Mouse (Mus musculus) lung, embryonic 15.5 days (tissue): ENCODE data around the gene Morn3. TPM values are rescaled to one million over a fixed set of nuclear protein-coding genes. Genes with fewer than 3 reads are reported as not detected.
A peak's percentile ranks its signal among the peaks of the same experiment; 100 is the strongest.

Experiments used
- ATAC-seq: fragments of 200-750 bp; cut with Nextera tagmentation; 2 replicates; pipeline ENCODE4 v1.8.0; 2017; ENCODE audit warnings: moderate number of reproducible peaks, borderline replicate concordance; ENCODE audit not compliant: low FRiP score, low TSS enrichment; ENCODE audit errors: extremely low read depth
- H3K27ac ChIP-seq: fragments of 300-500 bp; sonication (generic); 2 replicates; pipeline ENCODE4 v1.5.1; 2015; ENCODE audit warnings: moderate library complexity, mild to moderate bottlenecking, inconsistent platforms
- H3K27me3 ChIP-seq: fragments of 300-500 bp; sonication (generic); 2 replicates; pipeline ENCODE4 v1.6.1; 2015; ENCODE audit warnings: inconsistent platforms
- H3K36me3 ChIP-seq: fragments of 300-500 bp; sonication (generic); 2 replicates; pipeline ENCODE4 v1.6.1; 2015; ENCODE audit warnings: inconsistent platforms
- H3K4me1 ChIP-seq: fragments of 300-500 bp; sonication (generic); 2 replicates; pipeline ENCODE4 v1.6.1; 2015; ENCODE audit warnings: inconsistent platforms
- H3K4me2 ChIP-seq: fragments of 300-500 bp; sonication (generic); 2 replicates; pipeline ENCODE4 v1.6.1; 2015; ENCODE audit warnings: inconsistent platforms, mild to moderate bottlenecking, moderate library complexity
- H3K4me3 ChIP-seq: fragments of 300-500 bp; sonication (generic); 2 replicates; pipeline ENCODE4 v1.5.1; 2015; ENCODE audit warnings: mild to moderate bottlenecking, inconsistent platforms
- H3K9ac ChIP-seq: fragments of 300-500 bp; sonication (generic); 2 replicates; pipeline ENCODE4 v1.6.1; 2015; ENCODE audit warnings: inconsistent platforms
- H3K9me3 ChIP-seq: fragments of 300-500 bp; sonication (generic); 2 replicates; pipeline ENCODE4 v1.6.1; 2016; ENCODE audit warnings: inconsistent platforms
- WGBS: fragments of 180-500 bp; shearing (Covaris S2); methylation state at CpG from one replicate; pipeline ENCODE4 v1.1.7; 2015; 5-methylcytosine and 5-hydroxymethylcytosine counted together
- polyA plus RNA-seq: library from polyadenylated mRNA; unstranded; fragments of >200 nt; fragmentation: Nextera tagmentation; extraction: Ambion mirVana; gene quantifications from 2 replicates; pipeline ENCODE4 v1.2.1, GENCODE M21; 2015

Morn3 gene
- polyA plus RNA-seq, 1 experiment from 2014 or later: 1.3 TPM

DNA sequence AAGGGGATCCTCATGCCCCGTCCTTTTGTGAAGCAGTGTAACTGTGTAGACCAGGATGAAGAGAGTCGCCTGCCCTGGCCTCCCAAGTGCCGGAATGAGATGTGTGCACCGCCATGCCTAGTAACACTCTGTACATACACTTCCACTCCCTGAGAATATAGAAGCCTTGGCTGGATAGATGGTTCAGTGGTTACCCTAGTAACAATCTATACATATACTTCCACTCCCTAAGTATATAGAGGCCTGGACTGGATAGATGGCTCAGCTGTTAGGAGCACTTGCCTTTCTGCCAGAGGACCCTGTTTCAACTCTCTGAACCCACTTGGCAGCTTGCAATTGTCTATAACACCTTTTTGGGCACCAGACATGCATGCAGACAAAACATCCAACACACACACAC lies 11.7 kb downstream of the Morn3 start:
- Histone ChIP-seq H3K9me3 (no peaks in the 10 kb centered on the region), H3K4me3 (no peak overlapping the region), H3K27me3 (no peaks in the 10 kb centered on the region), H3K4me1 (peaks cover 19% of the 10 kb centered on the region), H3K27ac (no peak overlapping the region), H3K36me3 (peaks cover 23% of the 10 kb centered on the region; the same call in 1 of the 2 replicates), H3K4me2 (no peak overlapping the region), H3K9ac (no peak overlapping the region)
- 77% methylated on average over 4 of the region's 4 CpGs for WGBS
- ATAC-seq: no peak

DNA sequence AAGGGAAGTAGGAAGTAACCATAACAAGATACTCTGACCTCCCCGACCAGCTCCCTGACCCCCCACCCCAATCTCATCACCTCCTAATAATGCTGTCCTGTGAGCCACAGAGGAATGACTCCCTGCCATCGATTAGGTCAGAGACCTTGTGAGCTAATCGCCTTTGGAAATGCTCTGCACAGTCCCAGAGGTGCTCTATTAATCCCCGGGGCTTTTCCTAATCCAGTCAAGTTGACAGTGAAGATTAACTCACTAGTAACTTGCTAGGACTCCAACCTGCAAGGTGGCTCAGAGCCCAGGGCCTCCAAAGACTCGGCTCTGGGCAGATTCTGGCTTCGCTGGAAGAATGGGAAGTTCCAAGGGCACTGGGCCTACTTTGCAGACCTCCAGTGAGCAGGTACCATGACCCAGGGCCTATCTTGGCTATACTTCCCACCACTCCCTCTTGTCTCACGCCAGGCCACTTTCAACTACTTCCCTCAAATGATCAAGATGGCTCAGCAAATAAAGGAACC lies 13.1 kb downstream of the Morn3 start:
- H3K9me3 ChIP-seq: no peaks in the 10 kb centered on the region
- no peak overlapping the region for H3K9ac ChIP-seq
- no peak overlapping the region for H3K4me2 ChIP-seq
- H3K27me3 ChIP-seq: no peaks in the 10 kb centered on the region
- no peak overlapping the region for H3K27ac ChIP-seq
- H3K4me1 ChIP-seq: peaks cover 9% of the 10 kb centered on the region
- peaks cover 33% of the 10 kb centered on the region; the same call in 1 of the 2 replicates for H3K36me3 ChIP-seq
- WGBS: 73% methylated on average over 7 of the region's 7 CpGs
- no peak overlapping the region for H3K4me3 ChIP-seq
- ATAC-seq: no peak

DNA sequence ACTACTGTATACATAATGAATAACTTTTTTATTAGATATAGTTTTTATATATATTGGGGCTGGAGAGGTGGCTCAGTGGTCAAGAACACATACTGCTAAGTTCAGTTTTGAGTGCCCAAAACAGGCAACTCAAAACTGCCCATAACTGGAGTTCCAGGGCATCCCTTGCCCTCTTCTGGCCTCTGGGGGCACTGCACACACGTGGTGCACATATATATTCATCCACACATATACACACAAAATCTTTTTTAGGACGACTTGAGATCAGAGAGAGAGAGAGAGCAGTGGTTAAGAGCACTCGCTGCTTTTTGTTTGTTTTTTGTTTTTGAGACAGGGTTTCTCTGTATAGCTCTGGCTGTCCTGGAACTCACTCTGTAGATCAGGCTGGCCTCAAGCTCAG lies 15.5 kb downstream of the Morn3 start:
- peaks cover 22% of the 10 kb centered on the region for H3K4me1 ChIP-seq
- no peak overlapping the region for H3K27ac ChIP-seq
- no peak overlapping the region for H3K4me3 ChIP-seq
- H3K9me3 ChIP-seq: no peaks in the 10 kb centered on the region
- WGBS: 81% methylated on average over 3 of the region's 3 CpGs
- no peak overlapping the region for H3K4me2 ChIP-seq
- peaks cover 33% of the 10 kb centered on the region; the same call in 1 of the 2 replicates for H3K36me3 ChIP-seq
- ATAC-seq: no peak
- no peak overlapping the region for H3K9ac ChIP-seq
- no peaks in the 10 kb centered on the region for H3K27me3 ChIP-seq

DNA sequence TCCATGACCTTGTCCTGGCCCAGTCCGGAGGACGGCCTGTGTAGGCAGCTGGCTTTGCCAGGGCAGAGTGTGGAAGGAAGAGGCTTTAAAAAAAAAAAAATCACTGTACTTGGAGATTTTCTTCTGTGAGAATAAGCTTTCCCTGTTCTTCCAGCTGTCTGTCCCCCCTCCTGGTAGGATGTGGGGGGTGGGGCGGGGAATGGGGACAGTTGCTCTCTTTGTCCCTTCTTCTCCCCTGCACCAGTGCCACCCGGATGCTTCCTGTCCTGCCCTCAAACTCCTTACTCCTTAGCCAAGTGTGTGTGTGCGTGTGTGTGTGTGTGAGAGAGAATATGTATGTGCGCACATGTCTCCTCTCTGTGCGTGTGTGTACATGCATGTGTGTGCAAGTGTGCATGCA lies 17.1 kb downstream of the Morn3 start:
- H3K4me1 ChIP-seq: peaks cover 16% of the 10 kb centered on the region
- no peak overlapping the region for H3K4me2 ChIP-seq
- H3K27me3 ChIP-seq: no peaks in the 10 kb centered on the region
- H3K27ac ChIP-seq: no peak overlapping the region
- no peak overlapping the region for H3K9ac ChIP-seq
- WGBS: 87% methylated on average over 7 of the region's 7 CpGs
- ATAC-seq: no peak
- H3K36me3 ChIP-seq: peaks cover 33% of the 10 kb centered on the region; the same call in 1 of the 2 replicates
- no peaks in the 10 kb centered on the region for H3K9me3 ChIP-seq
- no peak overlapping the region for H3K4me3 ChIP-seq

DNA sequence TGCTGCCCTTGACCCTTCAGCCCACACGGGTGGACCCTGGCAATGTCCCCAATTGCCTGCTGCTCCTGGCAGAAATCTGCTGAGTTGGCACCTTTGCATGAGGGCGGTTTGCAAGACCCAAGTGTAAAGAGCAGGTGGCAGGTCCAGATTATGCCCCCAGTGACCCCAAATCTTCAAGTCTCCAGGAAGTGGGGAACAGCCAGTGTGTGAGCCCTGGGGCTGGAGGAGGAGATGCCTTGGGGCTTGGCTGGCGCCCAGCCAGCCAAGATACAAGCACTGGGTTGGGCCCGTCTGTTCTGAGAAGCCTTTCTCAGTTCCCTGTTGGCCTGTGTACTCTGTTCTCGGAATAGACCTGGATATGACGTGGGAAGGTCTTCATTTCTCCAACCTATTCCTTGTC lies 19.4 kb downstream of the Morn3 start:
- Histone ChIP-seq H3K27ac (no peak overlapping the region), H3K4me3 (no peak overlapping the region), H3K4me1 (peaks cover 16% of the 10 kb centered on the region), H3K36me3 (peaks cover 33% of the 10 kb centered on the region; the same call in 1 of the 2 replicates), H3K4me2 (no peak overlapping the region), H3K9ac (no peak overlapping the region; the same call in 1 of the 2 replicates), H3K9me3 (no peaks in the 10 kb centered on the region), H3K27me3 (no peaks in the 10 kb centered on the region)
- WGBS: 48% methylated on average over 6 of the region's 6 CpGs
- ATAC-seq: no peak

DNA sequence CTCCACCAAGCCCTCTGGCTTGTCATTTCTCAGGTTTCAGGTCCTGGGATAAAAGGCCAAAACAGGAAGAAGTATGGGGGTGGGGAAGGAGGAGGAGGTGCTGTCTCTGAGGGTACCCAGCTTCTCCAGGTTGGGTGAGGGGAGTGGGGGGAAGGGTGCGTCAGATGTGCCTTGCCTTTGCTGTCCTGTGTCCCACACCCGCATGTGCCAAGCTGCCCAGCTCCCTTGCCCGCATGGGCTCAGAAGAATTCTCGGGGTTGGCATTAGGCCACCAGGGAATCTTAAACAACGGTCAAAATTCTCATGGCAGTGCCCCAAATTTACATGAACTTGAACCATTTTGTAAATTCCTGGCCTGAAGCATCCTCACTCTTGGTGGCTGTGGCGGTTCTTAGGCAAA lies 20.4 kb downstream of the Morn3 start:
- WGBS: 42% methylated on average over 6 of the region's 6 CpGs
- Histone ChIP-seq H3K9ac (no peak overlapping the region), H3K4me3 (no peak overlapping the region), H3K9me3 (no peaks in the 10 kb centered on the region), H3K27me3 (no peaks in the 10 kb centered on the region), H3K27ac (no peak overlapping the region), H3K4me1 (peaks cover 16% of the 10 kb centered on the region), H3K4me2 (no peak overlapping the region), H3K36me3 (peaks cover 23% of the 10 kb centered on the region; the same call in 1 of the 2 replicates)
- ATAC-seq: no peak

DNA sequence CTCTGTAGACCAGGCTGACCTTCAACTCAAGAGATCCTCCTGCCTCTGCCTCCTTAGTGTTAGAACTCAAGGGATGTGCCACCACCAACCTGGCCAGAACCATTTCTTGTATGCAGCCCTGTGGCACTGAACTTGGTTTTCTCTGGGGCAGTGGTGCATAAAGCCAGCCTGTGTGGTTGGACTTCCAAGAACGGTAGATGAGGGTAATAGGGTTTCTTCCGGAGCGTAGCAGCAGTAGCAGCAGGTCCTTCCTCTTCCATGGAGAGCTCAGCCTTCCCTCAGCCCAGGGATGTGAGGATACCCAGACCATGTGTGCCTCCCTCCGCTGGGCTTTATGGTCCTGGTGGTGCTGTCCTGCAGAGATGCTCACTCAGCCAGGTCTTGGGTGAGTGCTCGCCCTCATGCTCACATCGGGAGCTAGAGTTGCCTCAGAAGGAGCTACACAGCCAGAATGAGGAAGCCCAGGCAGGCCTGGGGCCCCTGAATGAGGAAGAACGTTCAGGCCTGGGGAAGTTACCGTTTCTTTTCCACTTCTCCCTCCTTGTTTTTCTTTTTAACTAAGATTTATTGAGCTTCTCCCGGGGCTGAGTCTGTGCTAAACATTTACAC lies 21.7 kb downstream of the Morn3 start:
- Histone ChIP-seq H3K9ac (no peak overlapping the region), H3K4me2 (no peak overlapping the region), H3K36me3 (peaks cover 10% of the 10 kb centered on the region; the same call in 1 of the 2 replicates), H3K4me1 (peaks cover 16% of the 10 kb centered on the region), H3K9me3 (no peaks in the 10 kb centered on the region), H3K4me3 (no peak overlapping the region), H3K27me3 (no peaks in the 10 kb centered on the region), H3K27ac (no peak overlapping the region)
- ATAC-seq: no peak
- WGBS: 72% methylated on average over 9 of the region's 9 CpGs

DNA sequence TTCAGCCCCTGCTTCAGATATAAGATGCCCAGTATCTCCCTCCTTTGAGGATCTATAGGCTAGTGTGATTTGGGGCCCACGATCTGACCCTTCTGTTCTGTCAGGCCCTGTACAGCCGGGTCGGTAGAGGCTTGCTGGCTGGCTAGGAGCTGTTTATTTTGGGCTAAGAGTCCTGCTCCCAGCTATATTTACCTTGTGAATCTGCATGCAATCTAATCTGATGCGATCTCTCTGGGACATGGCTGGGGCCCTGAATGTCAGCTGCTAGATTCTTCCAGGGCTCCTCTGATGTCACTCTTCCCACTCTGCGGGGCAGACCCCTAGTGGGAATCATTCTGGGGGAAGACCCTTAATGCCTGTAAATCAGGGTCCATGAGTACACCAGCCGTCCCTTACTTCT lies 22.5 kb downstream of the Morn3 start:
- Histone ChIP-seq H3K9ac (no peak overlapping the region), H3K9me3 (no peaks in the 10 kb centered on the region), H3K36me3 (peaks cover 3% of the 10 kb centered on the region; the same call in 1 of the 2 replicates), H3K4me2 (no peak overlapping the region), H3K27me3 (no peaks in the 10 kb centered on the region), H3K4me3 (no peak overlapping the region), H3K27ac (no peak overlapping the region), H3K4me1 (peaks cover 23% of the 10 kb centered on the region)
- ATAC-seq: no peak
- WGBS: 77% methylated on average over 6 of the region's 6 CpGs

DNA sequence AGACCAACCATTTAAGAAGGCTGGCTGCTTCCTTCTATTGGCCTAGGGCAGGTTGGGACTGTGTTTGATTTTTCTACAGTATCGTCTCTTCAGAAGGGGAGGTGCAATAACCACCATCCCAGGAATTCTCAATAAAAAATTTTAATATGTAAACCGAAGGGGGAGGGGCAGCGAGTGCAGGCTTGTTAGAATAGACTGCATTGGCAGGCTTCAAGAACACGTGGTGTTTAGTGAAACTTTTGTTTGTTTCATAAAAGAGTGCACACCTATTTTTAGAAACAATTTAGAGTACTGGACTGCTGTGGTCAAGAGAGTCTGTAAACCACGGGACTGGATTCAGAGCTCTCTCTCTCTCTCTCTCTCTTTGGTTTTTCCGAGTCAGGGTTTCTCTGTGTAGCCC lies 23.8 kb downstream of the Morn3 start:
- no peak overlapping the region for H3K4me3 ChIP-seq
- no peak for ATAC-seq
- no peaks in the 10 kb centered on the region for H3K36me3 ChIP-seq
- 67% methylated on average over 6 of the region's 6 CpGs for WGBS
- no peaks in the 10 kb centered on the region for H3K9me3 ChIP-seq
- H3K4me2 ChIP-seq: no peak overlapping the region
- H3K27me3 ChIP-seq: no peaks in the 10 kb centered on the region
- no peak overlapping the region for H3K27ac ChIP-seq
- H3K4me1 ChIP-seq: peaks cover 31% of the 10 kb centered on the region
- H3K9ac ChIP-seq: no peak overlapping the region

DNA sequence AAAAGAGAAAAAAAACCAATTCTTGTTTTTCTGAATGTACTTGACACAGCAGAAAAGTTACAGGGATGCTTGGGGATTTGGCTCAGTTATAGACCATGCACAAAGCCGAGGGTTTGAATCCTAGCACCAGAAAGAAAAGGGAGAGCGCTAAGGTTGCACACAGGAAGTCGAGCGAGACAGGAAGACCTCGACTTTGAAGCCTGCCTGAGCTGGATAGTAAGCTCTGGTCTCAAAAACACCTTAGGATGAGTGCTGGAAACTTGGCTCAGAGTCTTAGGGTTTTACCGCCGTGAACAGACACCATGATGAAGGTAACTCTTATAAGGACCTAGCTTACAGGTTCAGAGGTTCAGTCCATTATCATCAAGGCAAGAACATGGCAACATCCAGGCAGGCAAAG lies 25.4 kb downstream of the Morn3 start:
- no peak overlapping the region for H3K4me2 ChIP-seq
- no peak overlapping the region for H3K4me3 ChIP-seq
- H3K4me1 ChIP-seq: peaks cover 29% of the 10 kb centered on the region

DNA sequence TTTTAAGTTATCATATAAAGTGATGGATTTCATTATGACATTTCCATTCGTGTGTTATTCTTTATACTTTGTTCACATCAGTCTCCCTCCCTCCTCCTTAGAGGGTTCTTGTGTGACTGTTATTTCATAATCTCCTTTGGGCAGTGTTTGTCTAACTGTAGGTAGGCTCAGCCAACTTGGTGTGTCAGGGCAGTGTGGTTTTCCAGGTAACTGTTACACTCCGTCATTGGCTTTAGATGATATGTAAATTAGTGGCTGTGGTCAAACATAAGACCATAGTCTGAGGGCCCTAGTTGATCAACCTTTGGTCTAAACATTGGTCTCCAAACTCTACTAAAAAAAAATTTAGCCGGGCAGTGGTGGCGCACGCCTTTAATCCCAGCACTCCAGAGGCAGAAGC lies 26.4 kb downstream of the Morn3 start:
- WGBS: 92% methylated on average over 5 of the region's 5 CpGs
- Histone ChIP-seq H3K4me2 (no peak overlapping the region), H3K4me3 (no peak overlapping the region), H3K27ac (no peak overlapping the region), H3K4me1 (peaks cover 34% of the 10 kb centered on the region), H3K27me3 (no peaks in the 10 kb centered on the region), H3K36me3 (no peaks in the 10 kb centered on the region), H3K9ac (no peak overlapping the region), H3K9me3 (no peaks in the 10 kb centered on the region)
- ATAC-seq: no peak

More for the DNA sequence above, 25.4 kb downstream of the Morn3 start:
- Histone ChIP-seq H3K9me3 (no peaks in the 10 kb centered on the region), H3K9ac (no peak overlapping the region), H3K27me3 (no peaks in the 10 kb centered on the region), H3K27ac (no peak overlapping the region), H3K36me3 (no peaks in the 10 kb centered on the region)
- no peak for ATAC-seq
- WGBS: 80% methylated on average over 7 of the region's 7 CpGs

DNA sequence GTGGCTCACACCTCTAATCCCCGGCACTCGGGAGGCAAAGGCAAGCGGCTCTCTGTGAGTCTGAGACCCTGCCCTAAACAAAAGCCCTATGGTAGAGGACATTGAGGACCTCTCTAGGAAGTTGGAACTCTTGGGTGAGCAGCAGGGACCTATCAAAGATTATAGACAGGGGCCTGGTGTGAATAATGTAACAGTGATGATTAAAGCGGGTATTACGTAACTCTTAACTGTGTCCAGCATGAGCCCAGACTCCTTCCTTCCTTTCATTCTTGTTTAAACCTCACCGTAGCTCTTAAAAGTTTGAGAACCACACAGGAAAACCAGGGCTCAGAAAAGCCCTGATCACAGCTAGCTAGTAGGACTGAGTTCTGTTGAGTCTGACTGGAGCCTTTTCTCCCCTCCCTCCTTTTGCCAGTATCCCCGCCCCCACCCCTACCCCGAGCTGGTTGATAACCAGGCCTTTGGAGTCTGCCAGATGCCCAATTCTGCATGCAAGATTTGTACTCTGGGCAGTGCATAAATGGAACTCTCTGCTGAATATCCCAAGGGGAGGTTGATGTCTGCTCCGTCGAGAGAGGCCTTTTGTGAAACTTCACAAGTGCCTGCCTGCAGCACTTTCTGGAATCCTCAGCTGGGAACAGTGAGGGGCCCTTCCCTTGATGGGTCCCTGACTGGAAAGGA lies 27.3 kb downstream of the Morn3 start:
- H3K4me1 ChIP-seq: peaks cover 37% of the 10 kb centered on the region
- H3K27me3 ChIP-seq: no peaks in the 10 kb centered on the region
- peak overlapping the region; percentile 16 for H3K4me2 ChIP-seq
- H3K4me3 ChIP-seq: no peak overlapping the region
- H3K9ac ChIP-seq: no peak overlapping the region
- peak overlapping the region; percentile 66 for H3K27ac ChIP-seq
- no peaks in the 10 kb centered on the region for H3K36me3 ChIP-seq
- H3K9me3 ChIP-seq: no peaks in the 10 kb centered on the region
- WGBS: 41% methylated on average over 10 of the region's 10 CpGs
- no peak for ATAC-seq
